Mouse (Mus musculus) megakaryocyte, embryonic 14.5 days (primary cell): ENCODE measurements around the gene Map7d2.

ENCODE experiments used
- FLI1 ChIP-seq: IDR thresholded peaks from 2 replicates; pipeline ENCODE4 v1.6.1; 2012; ENCODE audit warnings: low read length, inconsistent platforms, mixed read lengths
- GATA1 ChIP-seq: IDR thresholded peaks from 3 replicates; pipeline ENCODE4 v1.6.1; 2012; ENCODE audit warnings: mixed read lengths, low read length, inconsistent platforms, borderline replicate concordance

DNA sequence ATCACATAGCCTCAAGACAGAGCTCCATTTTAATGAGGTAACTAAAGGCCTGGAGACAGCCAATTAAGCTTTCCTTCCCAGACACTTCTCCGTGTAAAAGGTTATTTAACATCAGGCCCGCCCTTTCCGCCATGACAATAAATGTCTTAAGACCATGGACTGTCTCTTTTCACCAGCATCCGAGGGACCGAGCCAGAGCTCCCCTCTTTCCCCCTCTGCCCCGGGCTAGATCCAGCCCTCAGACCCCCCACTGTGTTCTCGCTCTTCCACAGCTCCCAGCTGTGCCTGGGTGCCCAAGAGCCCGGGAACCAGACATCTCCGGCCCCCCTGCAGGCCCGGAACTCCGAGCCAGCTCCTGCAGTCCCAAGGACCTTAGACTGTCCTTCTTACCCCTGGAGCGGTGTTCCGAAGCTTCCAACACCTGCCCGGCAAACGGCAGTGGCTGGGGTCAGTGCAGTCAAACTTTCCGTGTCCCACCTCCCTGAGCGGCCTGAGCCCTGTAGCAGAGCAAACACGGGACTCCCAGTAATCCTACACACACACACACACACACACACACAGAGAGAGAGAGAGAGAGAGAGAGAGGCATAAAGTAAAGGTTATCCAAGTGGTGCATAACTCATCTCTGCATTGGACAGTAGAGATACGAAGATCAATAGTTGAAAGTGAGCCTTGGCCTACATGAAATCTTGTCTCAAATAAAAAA is 94.1 kb downstream of the Map7d2 start:
- TF ChIP-seq FLI1 (no peak), GATA1 (no peak)
